Mouse (Mus musculus) intestine, embryonic 16.5 days (tissue): ENCODE results near the gene Bcam. TPM values are rescaled to one million over a fixed set of nuclear protein-coding genes. Genes with fewer than 3 reads are reported as not detected.

ENCODE experiments used
- ATAC-seq: fragments of 200-750 bp; cut with Nextera tagmentation; 2 replicates; pipeline ENCODE4 v1.8.0; 2017; ENCODE audit warnings: moderate TSS enrichment, moderate library complexity
- H3K27ac ChIP-seq: fragments of 300-500 bp; sonication (generic); 2 replicates; pipeline ENCODE4 v1.5.1; 2014; ENCODE audit warnings: mild to moderate bottlenecking, low read length
- H3K27me3 ChIP-seq: fragments of 300-500 bp; sonication (generic); replicated peaks from 2 replicates; pipeline ENCODE4 v1.6.1; 2014; ENCODE audit warnings: low read length, control low read depth, mixed read lengths; ENCODE audit not compliant: control insufficient read depth, insufficient read depth
- H3K36me3 ChIP-seq: fragments of 300-500 bp; sonication (generic); 2 replicates; pipeline ENCODE4 v1.6.1; 2014; ENCODE audit warnings: low read length, control low read depth; ENCODE audit not compliant: control insufficient read depth, insufficient read depth
- H3K4me1 ChIP-seq: fragments of 300-500 bp; sonication (generic); 2 replicates; pipeline ENCODE4 v1.6.1; 2014; ENCODE audit warnings: low read length, control low read depth, mixed read lengths; ENCODE audit not compliant: control insufficient read depth, insufficient read depth
- H3K4me2 ChIP-seq: fragments of 300-500 bp; sonication (generic); 2 replicates; pipeline ENCODE4 v1.6.1; 2014; ENCODE audit warnings: low read depth, low read length, control low read depth
- H3K4me3 ChIP-seq: fragments of 300-500 bp; sonication (generic); 2 replicates; pipeline ENCODE4 v1.5.1; 2014; ENCODE audit warnings: mild to moderate bottlenecking, low read length
- H3K9ac ChIP-seq: fragments of 300-500 bp; sonication (generic); 2 replicates; pipeline ENCODE4 v1.6.1; 2014; ENCODE audit warnings: low read depth, low read length
- H3K9me3 ChIP-seq: fragments of 300-500 bp; sonication (generic); 2 replicates; pipeline ENCODE4 v1.6.1; 2016; ENCODE audit warnings: low read length, control low read depth; ENCODE audit not compliant: control insufficient read depth
- WGBS: fragments of 180-500 bp; shearing (Covaris S2); extraction: QIAGEN DNeasy Blood & Tissue Kit; methylation state at CpG from one replicate; pipeline ENCODE4 v1.1.7; 2014; 5-methylcytosine and 5-hydroxymethylcytosine counted together
- polyA plus RNA-seq: library from polyadenylated mRNA; unstranded; fragments of >200 nt; fragmentation: Nextera tagmentation; extraction: Ambion mirVana; gene quantifications from 2 replicates; pipeline ENCODE4 v1.2.1, GENCODE M21; 2015

Bcam gene
- polyA plus RNA-seq, 1 experiment from 2014 or later, result 58.7 TPM

GRCm38 (mm10) chr7:19750217-19751069 is 20.4 kb downstream of the Bcam start, which contains the start of gene Nectin2:
TSS of gene Nectin2 (minus strand) at chr7:19750483.
- peak; percentile 72 for ATAC-seq
- Histone ChIP-seq H3K27me3 (no peaks in the 10 kb centered on the region), H3K4me2 (peak within 1 kb of the TSS; percentile 82), H3K4me1 (peaks cover 37% of the 10 kb centered on the region), H3K36me3 (no peaks in the 10 kb centered on the region), H3K4me3 (peak within 1 kb of the TSS; percentile 92), H3K9me3 (no peaks in the 10 kb centered on the region), H3K27ac (peak within 1 kb of the TSS; percentile 95), H3K9ac (peak within 1 kb of the TSS; percentile 97)
- WGBS, result 12% methylated on average over 19 of the region's 19 CpGs

GRCm38 (mm10) chr7:19749389-19750216 is 21.2 kb downstream of the Bcam start:
- H3K4me2 ChIP-seq, result peak overlapping the region; percentile 82
- H3K4me1 ChIP-seq, result peaks cover 45% of the 10 kb centered on the region
- H3K27ac ChIP-seq, result peak overlapping the region; percentile 95
- under 1% methylated on average over 46 of the region's 46 CpGs for WGBS
- H3K9ac ChIP-seq, result peak overlapping the region; percentile 97
- ATAC-seq, result peak; percentile 92
- peak overlapping the region; percentile 92 for H3K4me3 ChIP-seq
- H3K9me3 ChIP-seq, result no peaks in the 10 kb centered on the region
- H3K27me3 ChIP-seq, result no peaks in the 10 kb centered on the region
- 0 out of 2 replicates have a peak, but pooled peaks cover 4% of the 10 kb centered on the region for H3K36me3 ChIP-seq

- no peaks in the 10 kb centered on the region for H3K9me3 ChIP-seq
- 0 out of 2 replicates have a peak, but pooled peaks cover 5% of the 10 kb centered on the region for H3K36me3 ChIP-seq
- H3K27me3 ChIP-seq, result no peaks in the 10 kb centered on the region
- WGBS, result under 1% methylated on average over 32 of the region's 32 CpGs
- H3K9ac ChIP-seq, result peak overlapping the region; percentile 97
- peak overlapping the region; percentile 92 for H3K4me3 ChIP-seq
- H3K4me2 ChIP-seq, result peak overlapping the region; percentile 82
- peaks cover 44% of the 10 kb centered on the region for H3K4me1 ChIP-seq
- peak; percentile 0; the same call in 1 of the 2 replicates for ATAC-seq
- peak overlapping the region; percentile 95 for H3K27ac ChIP-seq
These were observed 22.3 kb downstream of the Bcam start for GRCm38 (mm10) chr7:19748219-19749195.

- WGBS, result 6% methylated on average over 25 of the region's 25 CpGs
- H3K4me3 ChIP-seq, result peak overlapping the region; percentile 92
- no peaks in the 10 kb centered on the region for H3K27me3 ChIP-seq
- ATAC-seq, result peak; percentile 33
- H3K27ac ChIP-seq, result peak overlapping the region; percentile 95
- peak overlapping the region; percentile 97 for H3K9ac ChIP-seq
- 0 out of 2 replicates have a peak, but pooled peaks cover 5% of the 10 kb centered on the region for H3K36me3 ChIP-seq
- H3K4me2 ChIP-seq, result peak overlapping the region; percentile 82
- peaks cover 44% of the 10 kb centered on the region for H3K4me1 ChIP-seq
- H3K9me3 ChIP-seq, result no peaks in the 10 kb centered on the region
These were observed 23.2 kb downstream of the Bcam start for GRCm38 (mm10) chr7:19747420-19748218.

GRCm38 (mm10) chr7:19746426-19747201 is 24.2 kb downstream of the Bcam start:
- H3K9me3 ChIP-seq, result no peaks in the 10 kb centered on the region
- peak overlapping the region; percentile 82 for H3K4me2 ChIP-seq
- no peaks in the 10 kb centered on the region for H3K27me3 ChIP-seq
- WGBS, result 19% methylated on average over 6 of the region's 6 CpGs
- ATAC-seq, result no peak
- 0 out of 2 replicates have a peak, but pooled peaks cover 5% of the 10 kb centered on the region for H3K36me3 ChIP-seq
- peaks cover 54% of the 10 kb centered on the region for H3K4me1 ChIP-seq
- H3K27ac ChIP-seq, result peak overlapping the region; percentile 95
- H3K4me3 ChIP-seq, result peak overlapping the region; percentile 92
- peak overlapping the region; percentile 97 for H3K9ac ChIP-seq

- Histone ChIP-seq H3K9me3 (no peaks in the 10 kb centered on the region), H3K27ac (0 out of 2 replicates have a peak overlapping the region, but pooled peaks have one; percentile 1), H3K9ac (no peak overlapping the region), H3K36me3 (0 out of 2 replicates have a peak, but pooled peaks cover 5% of the 10 kb centered on the region), H3K4me3 (no peak overlapping the region), H3K4me2 (no peak overlapping the region), H3K27me3 (no peaks in the 10 kb centered on the region), H3K4me1 (peaks cover 55% of the 10 kb centered on the region)
- 63% methylated on average over 9 of the region's 10 CpGs for WGBS
- ATAC-seq, result no peak
These were observed 24.8 kb downstream of the Bcam start for GRCm38 (mm10) chr7:19745971-19746370.

GRCm38 (mm10) chr7:19744590-19745385 is 26.0 kb downstream of the Bcam start:
- Histone ChIP-seq H3K27ac (peak overlapping the region; percentile 74), H3K27me3 (no peaks in the 10 kb centered on the region), H3K9ac (peak overlapping the region; percentile 36), H3K4me3 (no peak overlapping the region), H3K9me3 (no peaks in the 10 kb centered on the region), H3K4me2 (peak overlapping the region; percentile 24; the same call in 1 of the 2 replicates), H3K4me1 (peaks cover 51% of the 10 kb centered on the region), H3K36me3 (peaks cover 11% of the 10 kb centered on the region; the same call in 1 of the 2 replicates)
- 56% methylated on average over 14 of the region's 14 CpGs for WGBS
- ATAC-seq, result no peak
